Mouse (Mus musculus) ovary, postnatal 14 days (tissue): ENCODE measurements at regions not wholly inside any gene's neighbourhood (a gene's known extent, or its start where the extent isn't known, plus 50 kb on each side); places are given as distances from the start of the nearest gene placed in this dataset.

Experiments used
- DNase-seq: peaks from one replicate; pipeline ENCODE4 v3.0.0; 2022; ENCODE audit warnings: low spot score

GRCm38 (mm10) chr15:6934564-6934980 lies 59.8 kb upstream of the Osmr start:
- no peak for DNase-seq

GRCm38 (mm10) chr15:6941491-6941890 lies 66.7 kb upstream of the Osmr start:
- no peak for DNase-seq

- DNase-seq, result no peak
Measured at GRCm38 (mm10) chr15:6949236-6949635, 74.5 kb upstream of the Osmr start.

GRCm38 (mm10) chr15:6949686-6950085 lies 74.9 kb upstream of the Osmr start:
- DNase-seq, result no peak

- no peak for DNase-seq
Measured at GRCm38 (mm10) chr15:6950503-6950902, 75.7 kb upstream of the Osmr start.

GRCm38 (mm10) chr15:6953556-6953955 lies 78.8 kb upstream of the Osmr start:
- no peak for DNase-seq

- DNase-seq, result no peak
Measured at GRCm38 (mm10) chr15:6953970-6954791, 79.4 kb upstream of the Osmr start.

GRCm38 (mm10) chr15:6959911-6960310 lies 85.1 kb upstream of the Osmr start:
- DNase-seq, result no peak

GRCm38 (mm10) chr15:6960753-6961746 lies 86.3 kb upstream of the Osmr start:
- DNase-seq, result peak; percentile 11

- DNase-seq, result no peak
Measured at GRCm38 (mm10) chr15:6964635-6965034, 89.9 kb upstream of the Osmr start.

GRCm38 (mm10) chr15:6965446-6965845 lies 90.7 kb upstream of the Osmr start:
- DNase-seq, result no peak

- no peak for DNase-seq
Measured at GRCm38 (mm10) chr15:6974410-6974809, 99.6 kb upstream of the Osmr start.

GRCm38 (mm10) chr15:6981430-6981829 lies 106.7 kb upstream of the Osmr start:
- DNase-seq, result no peak

- no peak for DNase-seq
Measured at GRCm38 (mm10) chr15:6983320-6983719, 107.1 kb upstream of the Lifr start.

- DNase-seq, result peak; percentile 29
Measured at GRCm38 (mm10) chr15:6988187-6988586, 102.2 kb upstream of the Lifr start.

GRCm38 (mm10) chr15:6989094-6989493 lies 101.3 kb upstream of the Lifr start:
- DNase-seq, result no peak

GRCm38 (mm10) chr15:6993226-6993625 lies 97.2 kb upstream of the Lifr start:
- DNase-seq, result no peak

- no peak for DNase-seq
Measured at GRCm38 (mm10) chr15:6995246-6995645, 95.2 kb upstream of the Lifr start.

- no peak for DNase-seq
Measured at GRCm38 (mm10) chr15:6997871-6998270, 92.5 kb upstream of the Lifr start.

GRCm38 (mm10) chr15:6998576-6999070 lies 91.8 kb upstream of the Lifr start:
- no peak for DNase-seq

GRCm38 (mm10) chr15:6999667-7000066 lies 90.7 kb upstream of the Lifr start:
- DNase-seq, result no peak

- no peak for DNase-seq
Measured at GRCm38 (mm10) chr15:7002226-7002625, 88.2 kb upstream of the Lifr start.

GRCm38 (mm10) chr15:7003311-7003710 lies 87.1 kb upstream of the Lifr start:
- no peak for DNase-seq
